Mouse (Mus musculus): ENCODE measurements around the gene 4930480E11Rik. TPM values are rescaled to one million over a fixed set of nuclear protein-coding genes. Genes with fewer than 3 reads are reported as not detected.
"Not testable (repeated sequence)": the region's sequence is repeated elsewhere in the genome, so short reads cannot be mapped to it uniquely, and the experiment has no call there.

The 4930480E11Rik gene
- total RNA-seq (2015; ENCODE audit: low replicate concordance) (not detected in 2 replicates), total RNA-seq (2017; ENCODE audit: low replicate concordance) (not detected in 2 replicates)

DNA sequence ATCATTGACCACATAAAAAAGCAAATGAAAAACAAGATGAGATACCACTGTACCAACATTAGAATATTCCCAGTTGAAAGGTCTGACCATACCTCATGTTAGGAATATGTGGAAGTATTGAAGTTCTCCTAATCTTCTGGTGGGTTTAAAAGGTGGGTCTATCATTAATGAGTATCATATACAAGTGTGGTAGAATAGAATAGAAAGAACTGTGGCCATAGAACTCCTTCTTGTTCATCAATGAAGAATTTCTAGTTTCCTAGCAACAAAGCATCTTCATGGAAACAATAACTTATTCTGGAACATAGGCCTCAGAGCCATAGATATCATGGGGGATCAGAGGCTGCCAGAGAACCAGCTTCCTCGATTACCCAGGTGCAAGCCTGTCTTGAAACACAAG is at the start of gene 4930480E11Rik:
Gene 4930480E11Rik, plus strand, starts transcription at position 301 of the 400 bp plus-strand sequence.
- ATAC-seq (replicated peaks; ENCODE audit: low FRiP score, poor library complexity, severe bottlenecking): no peak

GRCm38 (mm10) chrX:78403346-78403745 is 33.9 kb downstream of the 4930480E11Rik start:
- ATAC-seq (replicated peaks; ENCODE audit: low FRiP score, poor library complexity, severe bottlenecking): not testable (repeated sequence)

Other genes with a start within 250 kb of the 4930480E11Rik start
- gene Gm5938, start 244.2 kb upstream of the 4930480E11Rik start, total RNA-seq (2015; ENCODE audit: low replicate concordance): not detected in 2 replicates
- gene Gm5938, start 244.2 kb upstream of the 4930480E11Rik start, total RNA-seq (2017; ENCODE audit: low replicate concordance): not detected in 2 replicates
- not detected in 2 replicates for gene Obp1b, start 182.9 kb upstream of the 4930480E11Rik start, total RNA-seq (2015; ENCODE audit: low replicate concordance)
- not detected in 2 replicates for gene Obp1b, start 182.9 kb upstream of the 4930480E11Rik start, total RNA-seq (2017; ENCODE audit: low replicate concordance)
- not detected in 2 replicates for gene Gm14743, start 123.7 kb upstream of the 4930480E11Rik start, total RNA-seq (2015; ENCODE audit: low replicate concordance)
- gene Gm14743, start 123.7 kb upstream of the 4930480E11Rik start, total RNA-seq (2017; ENCODE audit: low replicate concordance): not detected in 2 replicates
- 1.5 and 2.3 TPM in 2 replicates for gene Prrg1, start 214.3 kb downstream of the 4930480E11Rik start, total RNA-seq (2015; ENCODE audit: low replicate concordance)
- gene Prrg1, start 214.3 kb downstream of the 4930480E11Rik start, total RNA-seq (2017; ENCODE audit: low replicate concordance): 1.5 TPM in 1 of 2 replicates, not detected in the other

Data from erythroblast, adult 5-6 weeks (primary cell).